Mouse (Mus musculus): ENCODE results near the gene Fubp1. TPM values are rescaled to one million over a fixed set of nuclear protein-coding genes. Genes with fewer than 3 reads are reported as not detected.

Gene Fubp1
- total and polyA plus RNA-seq, 3 experiments: 196 to 202 TPM; not detected in 1

- Histone ChIP-seq H3K79me2 (ENCODE audit: control insufficient read depth, insufficient read depth, low read length, poor library complexity) (peaks cover 57% of the 10 kb centered on the region), H3K36me3 (ENCODE audit: control insufficient read depth in 1 of 2, insufficient read depth in 2 of 2, low read length in 2 of 2) (peaks cover 32 to 46% of the 10 kb centered on the region in 2 experiments), H3K27me3 (ENCODE audit: control insufficient read depth in 1 of 2, insufficient read depth in 2 of 2, low read length in 2 of 2) (no peaks in the 10 kb centered on the region), H3K27ac (ENCODE audit: control insufficient read depth, low read depth, low read length) (peak overlapping the region; percentile 73), H3K4me3 (ENCODE audit: control insufficient read depth in 1 of 2, insufficient read depth in 1 of 2, low read depth in 2 of 2, low read length in 2 of 2) (peak overlapping the region; percentile 84 to 96), H3K9me3 (replicated peaks; ENCODE audit: insufficient read depth, low read length) (no peaks in the 10 kb centered on the region), H3K4me1 (ENCODE audit: control insufficient read depth in 1 of 2, insufficient read depth in 2 of 2, low read length in 2 of 2) (peaks cover 9 to 16% of the 10 kb centered on the region in 2 experiments), H3K9ac (ENCODE audit: control insufficient read depth, low read depth, low read length, poor library complexity, severe bottlenecking) (peak overlapping the region; percentile 94)
- TF ChIP-seq RCOR1 (IDR thresholded peaks at IDR 0.05; ENCODE audit: low read depth, low read length): no peak
- TF ChIP-seq POLR2AphosphoS5 (IDR thresholded peaks at IDR 0.05; ENCODE audit: borderline replicate concordance, low read depth, low read length): no peak
- TF ChIP-seq MAX (IDR thresholded peaks at IDR 0.05; ENCODE audit: low read length): no peak; the same call in none of the 2 replicates
- no peak for TF ChIP-seq GABPA (IDR thresholded peaks at IDR 0.05; ENCODE audit: low read depth, low read length)
- peak; percentile 26; the same call in 1 of the 2 replicates for TF ChIP-seq ELF1 (IDR thresholded peaks at IDR 0.05; ENCODE audit: low read depth, low read length)
- peak in 1 of 2 experiments; percentile 11; a peak in 2 of 4 replicates for TF ChIP-seq POLR2A (IDR thresholded peaks at IDR 0.05; ENCODE audit: control insufficient read depth in 1 of 2, insufficient read depth in 1 of 2, low read depth in 1 of 2, low read length in 2 of 2, poor library complexity in 1 of 2)
- no peak for TF ChIP-seq USF2 (IDR thresholded peaks at IDR 0.05; ENCODE audit: borderline replicate concordance in 1 of 2, insufficient read depth in 1 of 2, low read depth in 1 of 2, low read length in 2 of 2)
- TF ChIP-seq CHD1 (IDR thresholded peaks at IDR 0.05; ENCODE audit: low read depth, low read length): 0 out of 2 replicates have a peak, but pooled peaks have one; percentile 62
- no peak for TF ChIP-seq GATA1 (IDR thresholded peaks at IDR 0.05; ENCODE audit: low read depth, low read length)
- 0 out of 2 replicates have a peak, but pooled peaks have one; percentile 39 for TF ChIP-seq MAZ (IDR thresholded peaks at IDR 0.05; ENCODE audit: low read depth, low read length)
- no peak for TF ChIP-seq KAT2A (conservative IDR thresholded peaks at IDR 0.05; ENCODE audit: low read depth, low read length)
- 0 out of 2 replicates have a peak, but pooled peaks have one; percentile 3 for TF ChIP-seq ZMIZ1 (IDR thresholded peaks at IDR 0.05; ENCODE audit: low read depth, low read length)
- TF ChIP-seq HCFC1 (IDR thresholded peaks at IDR 0.05; ENCODE audit: low read depth, low read length): no peak
- TF ChIP-seq SIN3A (IDR thresholded peaks at IDR 0.05; ENCODE audit: low read length): no peak; the same call in 1 of the 2 replicates
- TF ChIP-seq ETS1 (IDR thresholded peaks at IDR 0.05; ENCODE audit: low read depth, low read length): no peak
- no peak for TF ChIP-seq MAFK (IDR thresholded peaks at IDR 0.05; ENCODE audit: borderline replicate concordance, low read depth, low read length)
- no peak for TF ChIP-seq E2F4 (IDR thresholded peaks at IDR 0.05; ENCODE audit: borderline replicate concordance, low read depth, low read length)
- TF ChIP-seq POLR2AphosphoS2 (IDR thresholded peaks at IDR 0.05; ENCODE audit: low read length): no peak
- TF ChIP-seq MXI1 (IDR thresholded peaks at IDR 0.05; ENCODE audit: low read depth, low read length): peak; percentile 51; the same call in 1 of the 2 replicates
- TF ChIP-seq BHLHE40 (IDR thresholded peaks at IDR 0.05; ENCODE audit: borderline replicate concordance, low read depth, low read length): no peak
- TF ChIP-seq UBTF (IDR thresholded peaks at IDR 0.05; ENCODE audit: borderline replicate concordance, insufficient read depth, low read depth, low read length): no peak
- no peak for TF ChIP-seq NELFE (IDR thresholded peaks at IDR 0.05; ENCODE audit: low read depth, low read length)
- peak; percentile 55 for DNase-seq (ENCODE audit: low read depth, low spot score)
Measured at GRCm38 (mm10) chr3:152210728-152211391, 638 bp downstream of the Fubp1 start.

All from MEL (cell line).